Mouse (Mus musculus): ENCODE data around the gene U2af1l4.

The U2af1l4 gene

GRCm38 (mm10) chr7:30586455-30587020 lies 23.4 kb downstream of the U2af1l4 start:
- no peak for DNase-seq (ENCODE audit: low read depth)

GRCm38 (mm10) chr7:30587842-30588667 lies 25.0 kb downstream of the U2af1l4 start:
- peak; percentile 23 for DNase-seq (ENCODE audit: low read depth)

- peak; percentile 90 for DNase-seq (ENCODE audit: low read depth)
Observed at GRCm38 (mm10) chr7:30588676-30589434, 25.8 kb downstream of the U2af1l4 start, which contains the start of gene Kmt2b. TSS of gene Kmt2b (minus strand) at chr7:30588726.

GRCm38 (mm10) chr7:30589435-30590301 lies 26.6 kb downstream of the U2af1l4 start:
- DNase-seq (ENCODE audit: low read depth): peak; percentile 71

GRCm38 (mm10) chr7:30590927-30591604 lies 28.0 kb downstream of the U2af1l4 start:
- no peak for DNase-seq (ENCODE audit: low read depth)

- no peak for DNase-seq (ENCODE audit: low read depth)
Observed at GRCm38 (mm10) chr7:30591605-30591951, 28.5 kb downstream of the U2af1l4 start.

GRCm38 (mm10) chr7:30592772-30593423 lies 29.8 kb downstream of the U2af1l4 start:
- DNase-seq (ENCODE audit: low read depth): peak; percentile 21

- no peak for DNase-seq (ENCODE audit: low read depth)
Observed at GRCm38 (mm10) chr7:30593579-30594509, 30.7 kb downstream of the U2af1l4 start.

- no peak for DNase-seq (ENCODE audit: low read depth)
Observed at GRCm38 (mm10) chr7:30594510-30595024, 31.5 kb downstream of the U2af1l4 start.

GRCm38 (mm10) chr7:30596093-30596492 lies 33.0 kb downstream of the U2af1l4 start:
- DNase-seq (ENCODE audit: low read depth): no peak

GRCm38 (mm10) chr7:30596811-30597210 lies 33.7 kb downstream of the U2af1l4 start:
- DNase-seq (ENCODE audit: low read depth): no peak

GRCm38 (mm10) chr7:30598786-30599185 lies 35.7 kb downstream of the U2af1l4 start, which contains the start of gene Zbtb32:
TSS of gene Zbtb32 (minus strand) at chr7:30598909.
- no peak for DNase-seq (ENCODE audit: low read depth)

- peak; percentile 83 for DNase-seq (ENCODE audit: low read depth)
Observed at GRCm38 (mm10) chr7:30599933-30600353, 36.8 kb downstream of the U2af1l4 start.

- DNase-seq (ENCODE audit: low read depth): no peak
Observed at GRCm38 (mm10) chr7:30600651-30601050, 37.5 kb downstream of the U2af1l4 start.

- DNase-seq (ENCODE audit: low read depth): no peak
Observed at GRCm38 (mm10) chr7:30602583-30602982, 39.5 kb downstream of the U2af1l4 start.

- no peak for DNase-seq (ENCODE audit: low read depth)
Observed at GRCm38 (mm10) chr7:30604424-30604823, 41.3 kb downstream of the U2af1l4 start.

GRCm38 (mm10) chr7:30604944-30605343 lies 41.8 kb downstream of the U2af1l4 start:
- DNase-seq (ENCODE audit: low read depth): no peak

- DNase-seq (ENCODE audit: low read depth): no peak
Observed at GRCm38 (mm10) chr7:30607706-30608309, 44.7 kb downstream of the U2af1l4 start.

GRCm38 (mm10) chr7:30608476-30608875 lies 45.4 kb downstream of the U2af1l4 start:
- no peak for DNase-seq (ENCODE audit: low read depth)
